Mouse (Mus musculus): Measurements from ENCODE around the gene Zpbp. TPM values are rescaled to one million over a fixed set of nuclear protein-coding genes. Genes with fewer than 3 reads are reported as not detected.

Zpbp gene
- under 1 TPM; 0.36 to 0.53 TPM for total RNA-seq (2021)
- long read RNA-seq, experiment 1, full-length matches to known transcripts: 1 of 1 reads
- long read RNA-seq, experiment 1, partial matches to known transcripts: 0 of 1 reads
- long read RNA-seq, experiment 1, other reads (novel, unspliced or antisense): 0 of 1 reads
- long read RNA-seq, experiment 2, partial matches to known transcripts: 0 of 1 reads
- long read RNA-seq, experiment 2, other reads (novel, unspliced or antisense): 1 of 1 reads

- peak; percentile 87 to 91 for DNase-seq
Observed at GRCm38 (mm10) chr11:11461635-11462560, at the start of gene Zpbp, which contains the start of gene Spata48. Gene Zpbp, minus strand, starts transcription at chr11:11462408. Gene Spata48, plus strand, starts transcription at chr11:11462094.

DNA sequence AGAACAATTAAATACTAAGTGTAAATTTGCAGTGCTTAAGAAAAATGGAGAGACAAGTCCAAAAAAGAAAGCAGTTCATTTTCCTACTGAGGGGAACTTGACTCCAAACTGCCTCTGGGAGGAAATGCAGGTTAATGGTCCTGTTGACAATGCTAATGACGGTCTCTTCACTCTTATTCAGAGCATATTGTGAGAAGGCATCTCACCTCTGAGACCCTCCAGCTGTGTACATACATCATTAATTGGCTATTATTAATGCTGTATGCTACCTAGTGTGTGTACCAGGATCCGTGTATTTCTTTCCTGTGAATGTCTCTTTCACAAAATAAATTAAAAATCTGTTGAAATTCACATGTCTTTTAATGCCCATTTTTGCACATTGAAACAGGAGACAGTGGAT, 47.2 kb upstream of the Zpbp start:
- DNase-seq: no peak

DNA sequence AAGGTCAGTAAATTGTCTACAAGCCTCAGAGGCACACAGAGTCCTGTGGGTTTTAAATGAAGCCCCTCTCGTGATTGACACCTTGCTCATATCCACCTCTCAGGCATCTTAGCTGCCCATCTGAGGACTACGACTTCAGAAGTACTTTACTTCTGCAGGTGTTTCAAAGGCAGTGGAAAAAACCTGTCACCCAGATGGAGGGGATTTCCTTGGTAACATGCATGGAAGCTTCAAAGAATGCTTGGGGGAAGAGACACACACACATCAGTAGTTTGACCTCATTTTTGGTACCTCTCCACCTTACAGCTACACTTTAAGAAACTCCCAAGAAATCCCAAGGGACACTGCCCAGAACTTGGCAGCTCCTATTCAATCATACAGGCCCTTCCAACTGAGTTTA, 44.0 kb upstream of the Zpbp start:
- DNase-seq: no peak

DNA sequence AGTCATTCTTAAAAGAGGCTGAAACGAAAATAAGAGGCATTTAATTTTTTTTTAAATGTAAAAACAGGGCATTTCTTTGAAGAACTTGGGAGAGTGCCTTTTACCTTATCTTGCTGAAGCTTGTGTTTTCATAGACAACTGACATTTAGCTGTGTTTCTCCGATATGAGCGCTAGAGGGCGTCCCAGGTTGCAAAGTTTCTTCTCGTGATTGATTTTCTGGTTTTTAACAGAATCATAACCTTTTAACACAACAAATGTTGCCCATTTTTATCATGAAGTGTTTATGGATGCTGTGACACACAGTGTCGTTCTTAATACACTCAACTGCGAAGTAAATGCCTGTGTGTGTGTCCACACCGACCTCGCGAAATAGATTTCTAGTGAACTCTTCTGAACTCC, 37.7 kb upstream of the Zpbp start:
- peak; percentile 5 to 7 for DNase-seq

GRCm38 (mm10) chr11:11495697-11496096, 33.5 kb upstream of the Zpbp start:
- DNase-seq: no peak

DNA sequence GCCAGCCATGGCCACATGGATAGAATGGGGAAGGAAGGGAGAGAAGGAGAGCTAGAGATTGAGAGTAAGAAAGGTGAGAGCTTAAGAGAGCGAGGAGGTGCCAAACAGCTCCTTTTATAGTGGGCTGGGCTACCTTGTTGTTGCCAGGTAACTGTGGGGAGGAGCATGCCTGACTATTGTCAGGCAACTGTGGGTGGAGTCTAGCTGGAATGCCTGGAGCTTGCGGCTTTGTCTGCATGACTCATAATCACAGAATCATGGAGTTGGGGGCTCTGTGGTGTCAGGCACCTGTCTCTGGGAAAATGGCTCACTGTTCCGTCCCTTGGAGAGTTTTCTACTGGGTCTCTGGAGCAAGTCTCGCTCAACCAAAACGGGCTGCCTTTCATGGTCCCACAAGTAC, 29.8 kb upstream of the Zpbp start:
- DNase-seq: no peak

DNA sequence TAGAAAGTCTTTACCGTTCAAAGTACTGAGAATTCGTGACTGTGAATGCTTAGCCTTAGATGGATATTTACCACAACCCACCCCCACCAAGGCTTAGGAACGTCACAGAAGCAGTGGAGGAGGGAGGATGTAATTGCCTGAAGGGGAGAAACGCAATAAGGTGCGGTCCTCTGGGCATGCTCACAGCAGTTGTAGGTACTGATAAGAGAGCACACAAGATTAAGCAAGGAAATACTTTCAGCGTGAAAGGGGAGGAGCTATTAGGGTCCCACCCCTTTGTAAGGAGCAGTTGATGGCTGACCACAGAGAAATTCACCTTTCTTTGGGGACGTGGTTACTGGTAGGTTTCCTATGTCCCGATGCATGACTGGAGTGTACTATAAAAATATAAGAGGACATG, 22.2 kb upstream of the Zpbp start:
- no peak for DNase-seq

DNA sequence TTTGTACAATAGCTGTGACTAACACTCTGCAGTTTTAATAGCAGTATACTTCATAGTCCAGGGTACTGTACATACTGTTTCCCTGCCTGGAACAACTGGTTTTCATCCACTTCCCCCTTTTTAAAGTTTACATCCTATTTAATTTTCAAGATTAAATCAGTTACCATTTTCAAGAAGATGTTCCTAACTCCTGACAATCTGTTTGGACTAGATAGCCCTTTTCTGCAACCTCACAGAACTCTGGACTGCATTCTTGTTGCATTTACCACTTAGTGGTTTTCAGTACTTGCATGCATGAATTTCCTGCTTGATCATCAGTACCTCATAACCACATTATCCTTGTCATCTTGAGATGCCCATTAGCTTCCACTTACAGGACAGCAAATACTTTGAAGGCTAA, 6.7 kb upstream of the Zpbp start:
- no peak for DNase-seq

DNA sequence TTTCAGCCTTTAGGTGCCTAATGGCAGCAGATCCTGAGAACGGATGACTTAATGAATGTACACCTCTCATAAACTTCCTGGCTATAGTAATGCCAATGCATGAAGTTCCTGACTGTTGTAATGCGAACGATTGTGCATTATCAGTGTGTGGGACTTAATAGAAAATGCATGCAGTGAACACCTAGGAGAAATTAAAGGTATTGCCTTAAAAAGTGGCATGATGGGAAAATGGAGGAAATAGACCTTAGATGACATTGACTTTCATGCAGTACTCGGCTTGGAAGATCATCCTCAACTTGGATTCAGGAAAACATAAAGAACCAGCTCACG, 318 bp upstream of the Zpbp start:
- DNase-seq: no peak

- no peak for DNase-seq
Observed at GRCm38 (mm10) chr11:11455037-11455436, 7.2 kb downstream of the Zpbp start.

DNA sequence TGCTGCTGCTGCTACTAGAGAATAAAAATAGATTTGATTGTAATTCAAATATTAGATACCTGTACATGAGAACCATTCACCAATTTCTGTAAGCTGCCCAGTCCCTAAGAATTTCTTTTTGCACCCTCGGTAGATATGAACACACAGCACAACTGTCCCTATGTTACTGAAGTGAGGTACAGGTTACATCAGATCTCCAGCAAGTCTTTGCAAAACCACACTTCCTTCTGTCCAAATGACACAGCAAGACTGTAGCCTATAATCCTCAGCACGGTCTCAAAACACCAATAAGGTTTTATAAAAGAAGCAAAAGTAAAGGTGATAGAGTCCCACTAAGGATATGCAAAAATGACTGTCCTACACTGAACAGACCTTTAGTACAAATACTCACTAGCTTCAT, 44.9 kb downstream of the Zpbp start:
- no peak for DNase-seq

GRCm38 (mm10) chr11:11414188-11414587, 48.0 kb downstream of the Zpbp start:
- DNase-seq: no peak

- DNase-seq: no peak
Observed at GRCm38 (mm10) chr11:11394686-11395085, 67.5 kb downstream of the Zpbp start.

GRCm38 (mm10) chr11:11393164-11393563, 69.0 kb downstream of the Zpbp start:
- DNase-seq: no peak

DNA sequence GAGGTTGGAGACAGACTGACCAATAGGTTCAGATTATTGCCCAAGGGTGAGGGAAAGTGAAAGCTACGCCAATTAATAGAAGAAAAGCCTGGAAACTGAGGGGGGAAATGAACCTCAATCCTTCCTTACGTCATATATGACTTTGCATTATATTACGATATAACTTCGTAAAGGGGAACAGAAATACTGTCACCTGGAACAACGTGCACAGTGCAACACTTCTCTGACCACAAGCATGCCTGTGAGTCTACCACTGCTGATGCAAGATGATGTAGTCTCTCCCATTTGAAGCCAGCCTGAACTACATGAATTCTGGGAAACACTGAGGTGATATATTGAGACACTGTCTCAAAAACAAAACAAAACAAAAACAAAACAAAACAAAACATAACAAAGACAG, 90.9 kb downstream of the Zpbp start:
- DNase-seq: no peak

- no peak for DNase-seq
Observed at GRCm38 (mm10) chr11:11283512-11283911, 178.7 kb downstream of the Zpbp start.

DNA sequence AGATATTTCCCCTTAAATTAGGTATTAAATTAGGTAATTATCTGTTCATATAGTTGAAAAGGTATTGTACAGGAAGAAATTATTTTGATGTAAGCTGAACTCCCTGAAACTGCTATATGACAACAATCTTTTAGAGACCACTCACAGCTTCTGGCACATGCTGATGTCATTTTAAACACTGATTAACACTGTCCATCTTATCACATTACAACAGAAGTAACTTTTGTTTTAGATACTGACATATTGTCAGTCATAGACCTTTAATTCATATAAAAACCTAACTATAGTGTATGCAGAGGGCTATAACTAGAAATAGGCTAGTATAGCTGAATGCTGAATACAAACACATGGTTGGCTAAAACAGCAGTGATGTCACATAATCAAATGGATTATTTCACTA, 182.1 kb downstream of the Zpbp start:
- DNase-seq: no peak

GRCm38 (mm10) chr11:11257348-11257747, 204.9 kb downstream of the Zpbp start:
- no peak for DNase-seq

DNA sequence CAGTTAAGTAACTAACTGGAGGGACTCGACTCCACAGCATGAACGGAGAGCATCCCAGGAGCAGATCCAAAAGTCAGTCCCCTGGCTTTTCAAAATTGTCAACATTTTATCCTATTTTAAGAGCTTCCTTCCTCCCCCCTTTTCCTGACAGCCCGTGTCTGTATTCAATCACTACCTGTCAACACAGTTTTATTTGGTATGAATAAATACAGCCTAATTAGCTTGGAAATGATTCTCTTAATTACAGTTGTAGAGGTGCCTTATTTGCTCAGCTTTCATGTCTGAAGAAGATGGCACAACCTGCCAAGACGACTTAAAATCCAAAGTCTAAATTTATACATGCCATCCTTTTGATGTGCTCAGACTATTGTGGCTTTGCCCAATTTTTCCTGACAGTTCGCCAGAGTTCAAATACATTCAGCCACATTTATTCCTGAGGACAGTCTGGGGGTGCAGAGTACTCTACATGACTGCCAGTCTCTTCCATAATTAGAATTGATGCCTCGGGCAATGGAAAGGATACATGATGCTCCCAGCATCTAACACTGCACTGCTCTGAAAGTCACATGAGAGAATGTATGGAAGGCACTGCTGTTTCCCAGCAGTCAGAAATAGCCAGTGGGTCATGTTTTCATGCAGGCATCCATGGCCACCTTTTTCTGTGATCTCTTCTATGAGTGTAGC, 219.4 kb downstream of the Zpbp start:
- no peak for DNase-seq

GRCm38 (mm10) chr11:11239346-11239745, 222.9 kb downstream of the Zpbp start:
- peak in 1 of 2 experiments; percentile 17 for DNase-seq
